Mouse (Mus musculus) WW6 (cell line): ENCODE results near the gene Hspb6.
A peak's percentile ranks its signal among the peaks of the same experiment; 100 is the strongest.

Source experiments
- DNase-seq: peaks from one replicate; pipeline ENCODE4 v3.0.0-alpha.2; 2013; ENCODE audit warnings: low read depth, low spot score

The Hspb6 gene

DNA sequence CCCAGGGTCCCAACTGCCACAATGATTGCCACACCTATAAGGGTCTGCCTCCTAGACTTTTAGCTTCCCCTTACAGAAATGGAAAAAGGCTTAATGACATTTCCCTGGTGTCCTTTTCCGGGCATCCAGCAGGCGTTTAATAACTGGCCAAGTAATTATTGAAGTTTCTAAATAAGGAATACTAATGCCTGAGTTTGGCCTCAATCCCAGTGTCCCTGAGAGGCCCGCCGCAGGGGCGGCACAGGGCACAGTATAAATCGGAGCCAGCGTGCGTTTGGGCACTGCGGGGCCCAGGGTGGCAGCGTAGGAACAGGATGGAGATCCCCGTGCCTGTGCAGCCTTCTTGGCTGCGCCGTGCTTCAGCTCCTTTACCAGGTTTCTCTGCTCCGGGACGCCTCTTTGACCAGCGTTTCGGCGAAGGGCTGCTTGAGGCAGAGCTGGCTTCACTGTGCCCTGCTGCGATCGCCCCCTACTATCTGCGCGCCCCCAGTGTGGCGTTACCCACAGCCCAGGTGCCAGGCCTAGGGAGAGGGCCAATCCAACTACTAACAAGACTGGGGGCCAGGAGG is 1.1 kb downstream of the Hspb6 start:
- no peak for DNase-seq

DNA sequence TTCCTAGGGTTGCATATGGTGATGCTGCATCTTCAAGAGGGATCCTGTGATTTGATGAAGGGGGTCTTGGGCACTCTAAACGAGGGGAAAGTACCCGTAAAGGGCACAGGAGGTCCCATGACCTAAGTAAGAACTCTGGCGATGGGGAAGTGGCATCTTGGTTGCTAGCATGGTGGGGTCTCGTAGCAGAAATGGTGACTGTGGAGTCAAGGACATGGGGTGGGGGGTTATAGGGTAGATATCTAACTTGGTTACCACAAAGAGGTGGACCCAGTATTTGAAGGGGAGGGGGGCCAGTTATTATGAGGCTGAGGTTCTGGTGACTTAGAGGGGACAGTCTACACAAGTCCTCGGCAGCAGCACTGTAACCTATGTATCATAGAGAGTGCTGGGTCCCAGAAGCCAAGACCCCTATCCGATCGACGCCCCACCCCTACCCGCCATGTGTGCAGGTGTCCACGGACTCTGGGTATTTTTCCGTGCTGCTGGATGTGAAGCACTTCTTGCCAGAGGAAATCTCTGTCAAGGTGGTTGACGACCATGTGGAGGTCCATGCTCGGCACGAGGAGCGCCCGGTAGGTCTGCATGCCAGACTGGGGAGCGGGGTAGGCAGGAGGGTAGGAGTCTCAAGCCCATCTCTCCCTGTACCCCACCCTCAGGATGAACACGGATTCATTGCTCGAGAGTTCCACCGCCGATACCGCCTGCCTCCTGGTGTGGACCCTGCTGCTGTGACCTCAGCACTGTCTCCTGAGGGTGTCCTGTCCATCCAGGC is 2.0 kb downstream of the Hspb6 start:
- DNase-seq = no peak

DNA sequence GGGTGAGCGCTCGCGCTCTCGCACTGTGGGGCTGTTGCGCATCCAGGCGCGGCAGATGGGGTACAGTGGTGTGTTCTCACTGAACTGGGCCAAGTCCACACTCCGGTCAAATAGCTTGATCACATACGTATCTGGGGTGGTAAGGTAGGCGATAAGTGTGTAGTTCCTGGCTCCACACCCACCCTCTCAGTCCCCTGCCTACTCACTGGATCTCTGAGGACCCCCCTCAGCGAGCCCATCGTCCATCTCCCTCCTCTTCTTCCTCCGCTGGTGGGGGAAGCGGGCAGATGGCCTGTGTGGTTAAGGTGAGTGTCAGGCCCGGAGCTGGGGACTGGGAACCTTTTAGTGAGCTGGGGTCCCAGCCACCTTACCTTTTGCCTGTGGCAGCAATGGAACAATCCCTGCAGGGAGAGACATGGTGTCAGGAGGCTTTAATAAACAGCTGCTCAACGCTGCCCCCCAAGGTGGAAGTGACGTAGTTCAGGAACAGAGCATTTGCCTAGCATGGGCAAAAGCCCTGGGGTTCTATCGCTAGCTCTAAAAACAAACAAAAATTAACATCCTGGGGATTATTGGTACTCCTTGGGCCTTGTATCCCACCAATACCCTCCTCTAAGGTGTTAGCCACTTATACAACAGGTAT is 5.0 kb downstream of the Hspb6 start:
- no peak for DNase-seq

DNA sequence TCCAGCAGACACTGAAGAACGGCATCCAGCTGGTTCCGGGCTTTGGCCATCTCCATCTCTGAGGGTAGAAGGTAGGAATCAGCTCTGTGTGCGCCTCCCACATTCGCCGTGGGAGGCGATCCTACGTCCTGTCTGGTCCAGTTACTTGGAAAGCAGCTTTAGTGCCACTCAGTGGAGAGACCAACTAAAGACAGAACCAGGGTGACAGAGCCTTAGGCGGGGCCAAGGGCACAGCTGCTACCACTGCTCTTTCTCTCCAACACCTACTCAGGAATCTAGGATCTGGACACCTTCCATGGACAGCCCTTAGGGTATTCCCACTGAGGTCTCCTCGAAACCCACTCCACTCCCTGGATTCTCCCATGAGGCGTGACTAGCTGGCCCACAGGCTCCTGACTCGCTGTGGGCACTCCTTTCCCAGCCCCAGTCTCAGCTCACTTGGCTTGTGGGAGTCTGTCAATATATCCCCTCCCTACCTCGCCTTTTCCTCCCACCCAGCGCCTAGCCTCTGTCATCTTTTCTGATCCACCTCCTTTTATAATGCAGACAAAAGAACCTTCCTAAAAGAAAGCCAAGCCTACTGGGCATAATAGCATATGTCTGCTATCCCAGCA is 6.0 kb downstream of the Hspb6 start:
- DNase-seq = no peak

DNA sequence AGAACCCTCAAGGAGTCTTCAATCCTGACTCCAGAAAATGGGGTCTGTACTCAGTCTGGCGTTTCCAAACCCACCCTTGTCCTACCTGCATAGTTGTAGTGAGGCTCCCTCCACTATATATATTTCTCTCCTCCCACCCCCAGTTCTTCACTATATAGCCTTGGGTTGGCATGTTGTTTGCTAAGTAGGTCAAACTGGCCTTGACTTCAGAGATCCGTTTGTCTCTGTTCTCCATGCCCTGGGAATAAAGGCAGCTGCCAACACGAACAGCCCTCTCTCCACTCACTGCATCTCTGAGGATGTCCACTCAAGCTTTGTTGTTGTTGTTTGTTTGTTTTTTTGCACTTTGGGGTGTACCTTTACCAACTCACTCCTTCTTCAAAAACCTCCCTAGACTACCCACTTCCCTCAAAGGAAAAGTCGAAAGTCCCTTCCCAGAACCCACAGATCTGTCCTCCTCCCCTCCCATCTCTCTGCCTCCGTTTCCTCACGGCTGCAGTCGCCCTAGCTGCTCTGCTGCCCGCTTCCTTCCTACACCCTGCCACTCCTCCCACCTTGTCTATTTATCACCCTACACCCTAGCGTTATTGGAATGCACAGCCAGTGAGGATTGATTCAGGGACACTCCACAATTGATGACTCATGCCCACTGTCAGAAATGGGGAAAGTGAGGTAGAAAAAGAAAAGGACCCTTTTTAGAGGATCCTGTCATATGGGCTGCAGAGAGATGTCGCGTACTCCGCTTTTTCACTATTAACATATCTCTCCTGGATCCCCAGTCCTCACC is 6.9 kb downstream of the Hspb6 start:
- no peak for DNase-seq

DNA sequence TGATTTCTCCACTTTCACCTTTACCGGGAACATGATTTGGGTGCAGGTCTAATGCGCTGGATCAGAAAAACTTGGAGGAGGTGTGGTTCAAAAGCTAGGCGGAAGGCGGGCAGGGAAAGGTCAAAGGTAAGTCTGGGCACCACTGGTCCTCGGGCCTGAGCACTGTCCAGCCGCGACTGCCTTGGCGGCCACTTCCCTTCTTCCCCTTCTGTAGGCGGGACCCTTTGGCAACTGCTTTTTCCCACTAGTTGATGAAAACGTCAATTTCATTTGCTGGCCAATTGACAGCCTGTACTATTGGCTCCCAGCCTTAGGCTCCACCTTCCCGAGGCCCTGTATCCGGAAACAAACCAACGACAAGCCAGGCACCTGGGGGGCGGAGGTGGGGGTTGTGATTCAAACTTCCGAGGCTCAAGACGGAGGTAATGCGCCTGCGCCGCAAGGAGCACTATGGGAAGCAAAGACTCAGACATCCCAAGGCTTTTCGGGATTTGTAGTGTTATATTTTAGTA is 7.5 kb downstream of the Hspb6 start, which contains the start of gene Lin37:
TSS of gene Lin37 (minus strand) at position 396 of the 512 bp plus-strand sequence.
- peak; percentile 93 for DNase-seq

DNA sequence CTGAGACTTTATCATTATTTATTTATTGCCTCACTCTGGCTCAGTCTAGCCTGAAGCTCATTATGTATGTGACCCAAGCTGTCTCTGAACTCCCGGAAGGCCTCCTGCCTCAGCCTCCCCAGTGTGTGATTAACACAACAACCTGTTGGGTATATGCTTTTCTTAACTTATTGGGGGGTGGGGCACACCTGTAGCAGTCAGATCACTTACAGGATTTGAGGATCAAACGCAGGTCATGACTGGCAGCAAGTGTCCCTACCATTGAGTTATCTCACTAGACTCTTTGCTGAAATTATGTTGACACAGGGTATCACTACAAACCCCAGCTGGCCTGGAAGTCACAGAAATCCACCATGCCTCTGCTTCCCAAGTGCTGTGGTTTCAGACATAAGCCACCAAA is 8.3 kb downstream of the Hspb6 start:
- no peak for DNase-seq

DNA sequence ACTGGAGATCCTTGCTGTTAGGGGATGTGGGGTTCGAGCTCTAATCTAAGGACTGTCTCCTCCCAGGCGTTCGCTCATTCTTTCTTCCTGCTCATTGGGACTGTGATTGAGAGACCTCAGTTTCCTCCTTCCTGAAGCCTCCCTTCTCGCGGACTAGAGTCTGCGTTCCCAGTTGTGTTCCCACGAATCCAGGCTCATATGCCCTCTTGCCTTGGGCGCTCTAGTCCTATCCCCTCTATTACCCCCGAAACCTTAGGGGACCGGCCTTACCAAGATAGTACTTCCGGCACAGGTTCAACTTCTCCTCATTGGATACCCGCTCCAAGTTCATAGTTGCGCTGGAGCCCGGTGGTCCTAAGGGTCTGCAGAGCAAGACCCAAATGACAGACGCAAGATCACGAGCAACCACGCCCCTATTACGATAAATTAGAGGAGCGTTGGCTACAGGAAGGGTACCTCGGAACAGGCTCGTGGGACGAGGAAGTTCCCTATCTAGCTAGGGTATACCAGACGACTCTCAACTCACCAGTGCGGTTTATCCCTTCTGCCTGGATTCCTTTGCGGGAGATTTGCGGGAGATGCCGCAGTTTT is 10.6 kb downstream of the Hspb6 start:
- DNase-seq = no peak

DNA sequence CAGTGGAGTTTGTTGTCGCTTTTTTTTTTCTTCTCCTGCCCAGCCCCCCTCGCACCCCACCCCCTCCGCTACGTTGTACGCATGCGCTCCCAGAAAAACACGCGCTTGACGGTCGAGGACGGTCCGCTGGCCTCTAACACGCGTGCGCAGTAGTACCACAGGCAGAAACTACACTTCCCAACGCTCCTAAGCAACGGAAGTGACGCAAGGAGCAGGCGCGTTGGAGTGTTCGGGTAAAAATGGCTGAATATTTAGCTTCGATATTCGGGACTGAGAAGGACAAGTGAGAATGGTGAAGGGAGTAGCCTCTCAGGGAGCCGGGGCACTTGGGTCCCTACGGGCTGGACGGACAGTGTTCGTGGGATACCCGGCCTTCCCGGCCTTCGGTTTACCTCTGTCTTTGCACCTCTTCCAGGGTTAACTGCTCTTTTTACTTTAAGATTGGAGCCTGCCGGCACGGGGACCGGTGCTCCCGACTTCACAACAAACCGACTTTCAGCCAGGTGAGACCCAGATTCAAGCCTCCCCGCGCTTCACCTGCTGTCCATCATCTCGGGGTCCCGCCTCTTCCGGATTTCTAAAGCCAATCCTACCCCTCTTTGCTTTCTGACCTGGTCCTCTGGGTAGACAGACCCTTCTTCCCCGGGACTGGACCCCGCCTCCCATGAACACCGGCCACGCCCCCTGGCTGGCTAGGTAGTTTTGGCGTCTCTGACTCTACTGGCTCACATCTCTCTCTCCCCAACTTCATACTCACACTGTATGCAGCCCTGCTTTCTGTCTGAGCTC is 11.3 kb downstream of the Hspb6 start, which contains the start of the genes U2af1l4, Gm49396 and Psenen:
TSS of gene U2af1l4 (plus strand) at position 185 of the 789 bp plus-strand sequence.
TSS of gene Gm49396 (plus strand) at position 228 of the 789 bp plus-strand sequence.
TSS of gene Psenen (minus strand) at position 511 of the 789 bp plus-strand sequence.
- peak; percentile 87 for DNase-seq

DNA sequence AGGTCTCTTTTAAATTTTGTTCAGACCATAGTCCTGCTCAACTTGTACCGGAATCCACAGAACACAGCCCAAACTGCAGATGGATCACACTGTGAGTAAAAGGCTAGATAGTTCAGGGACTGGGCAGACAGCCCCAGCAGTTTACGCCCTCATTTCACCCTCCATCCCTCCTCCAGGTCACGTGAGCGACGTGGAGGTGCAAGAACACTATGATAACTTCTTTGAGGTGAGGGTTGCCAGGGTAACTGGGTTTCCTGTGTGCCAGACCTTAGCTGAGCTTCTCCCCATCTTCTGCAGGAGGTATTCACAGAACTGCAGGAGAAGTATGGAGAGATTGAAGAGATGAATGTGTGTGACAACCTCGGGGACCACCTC is 11.9 kb downstream of the Hspb6 start:
- no peak for DNase-seq

DNA sequence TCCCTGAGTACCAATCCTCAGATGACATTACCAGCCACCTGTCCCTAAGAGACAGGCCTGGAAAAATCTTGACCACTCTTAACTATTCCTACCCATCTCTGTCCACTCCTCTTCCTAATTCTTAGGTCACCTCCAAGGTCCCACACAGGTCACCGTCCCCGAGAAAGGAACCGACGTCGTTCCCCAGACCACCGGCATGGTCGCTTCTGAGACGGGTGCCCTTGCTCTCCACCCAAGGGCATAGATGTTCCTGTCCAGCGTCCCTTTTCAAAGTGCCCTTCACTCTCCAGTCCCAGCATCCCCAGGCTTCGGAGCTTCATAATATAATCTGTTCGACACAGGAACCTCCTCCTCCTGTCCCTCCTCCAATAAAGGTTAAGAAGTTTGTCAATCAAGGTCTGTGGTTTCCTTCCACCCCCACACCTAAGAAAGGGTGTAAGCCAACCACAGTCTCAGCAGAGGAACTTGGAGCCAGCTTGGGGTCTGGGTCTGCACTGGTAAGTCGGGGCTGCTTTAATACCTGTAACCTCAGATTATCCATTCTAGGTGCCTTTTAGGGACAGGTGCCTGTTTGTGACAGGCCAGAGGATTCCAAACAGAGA is 13.1 kb downstream of the Hspb6 start, which contains the start of gene Igflr1:
TSS of gene Igflr1 (plus strand) at position 458 of the 602 bp plus-strand sequence.
- DNase-seq = no peak

DNA sequence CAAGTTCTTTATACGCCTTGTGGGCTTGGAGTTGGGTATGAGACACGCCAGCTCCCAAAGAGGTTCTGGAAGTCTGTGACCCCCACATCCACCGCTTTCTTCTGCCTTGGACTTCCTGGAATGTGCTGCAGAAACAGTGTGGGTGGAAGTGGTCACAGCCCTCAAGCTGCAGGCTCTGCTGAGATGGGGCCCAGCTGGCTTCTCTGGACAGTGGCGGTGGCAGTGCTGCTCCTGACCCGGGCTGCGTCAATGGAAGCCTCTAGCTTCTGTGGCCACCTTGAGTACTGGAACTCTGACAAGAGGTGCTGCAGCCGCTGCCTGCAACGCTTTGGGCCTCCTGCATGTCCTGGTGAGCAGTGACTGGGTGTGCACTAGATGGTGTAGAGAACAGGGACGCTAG is 14.1 kb downstream of the Hspb6 start:
- DNase-seq = no peak

DNA sequence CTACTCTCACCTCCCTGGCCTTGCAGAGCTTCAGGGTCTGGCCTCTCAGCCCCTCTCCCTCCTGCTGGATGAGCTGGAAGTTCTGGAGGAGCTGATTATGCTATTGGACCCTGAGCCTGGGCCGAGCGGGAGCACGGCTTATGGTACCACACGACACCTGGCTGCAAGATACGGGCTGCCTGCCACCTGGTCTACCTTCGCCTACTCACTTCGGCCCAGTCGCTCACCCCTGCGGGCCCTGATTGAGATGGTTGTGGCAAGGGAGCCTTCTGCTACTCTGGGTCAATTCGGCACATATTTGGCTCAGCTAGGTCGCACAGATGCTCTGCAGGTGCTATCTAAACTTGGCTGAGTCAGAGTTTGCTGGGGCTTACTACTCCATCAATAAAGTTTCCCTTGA is 15.6 kb downstream of the Hspb6 start:
- DNase-seq = no peak

DNA sequence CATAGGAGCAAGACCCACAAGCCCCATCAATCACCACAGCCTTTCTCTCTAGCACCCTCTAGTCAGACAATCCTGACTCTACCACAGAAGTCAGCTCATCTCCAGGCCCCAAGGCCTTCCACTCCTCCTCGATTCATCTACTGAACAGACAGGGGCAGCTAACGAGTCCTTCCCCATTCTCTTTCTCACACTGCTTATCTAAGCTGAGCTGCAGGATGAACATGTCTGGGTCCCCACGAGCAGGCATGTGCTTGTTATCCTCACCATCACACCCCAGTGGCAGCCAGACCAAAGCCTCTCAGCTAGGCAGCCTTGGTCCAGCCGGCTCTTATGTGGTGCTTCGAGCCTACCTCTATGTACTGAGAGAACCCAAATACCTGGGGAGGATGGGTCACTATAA is 20.4 kb downstream of the Hspb6 start:
- DNase-seq = no peak

DNA sequence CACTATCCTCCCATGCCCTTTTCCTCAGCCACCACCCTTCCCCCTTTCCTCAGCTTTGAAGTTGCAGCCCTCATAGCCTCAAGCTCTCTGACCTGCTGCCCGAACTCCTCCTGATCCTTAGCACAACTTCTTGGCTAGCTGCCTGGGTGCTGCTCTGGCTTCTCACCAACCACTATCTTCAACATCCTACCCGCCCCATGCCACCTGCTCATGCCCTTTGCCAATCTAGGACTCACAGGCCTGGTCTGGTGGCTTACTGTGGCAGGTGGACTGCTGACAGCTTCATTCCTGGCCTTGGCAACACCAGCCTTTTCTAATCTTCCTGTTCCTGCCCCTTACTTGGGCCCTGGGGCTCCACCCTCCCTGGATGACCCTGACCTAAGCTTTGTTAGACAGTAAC is 21.0 kb downstream of the Hspb6 start:
- DNase-seq = no peak

DNA sequence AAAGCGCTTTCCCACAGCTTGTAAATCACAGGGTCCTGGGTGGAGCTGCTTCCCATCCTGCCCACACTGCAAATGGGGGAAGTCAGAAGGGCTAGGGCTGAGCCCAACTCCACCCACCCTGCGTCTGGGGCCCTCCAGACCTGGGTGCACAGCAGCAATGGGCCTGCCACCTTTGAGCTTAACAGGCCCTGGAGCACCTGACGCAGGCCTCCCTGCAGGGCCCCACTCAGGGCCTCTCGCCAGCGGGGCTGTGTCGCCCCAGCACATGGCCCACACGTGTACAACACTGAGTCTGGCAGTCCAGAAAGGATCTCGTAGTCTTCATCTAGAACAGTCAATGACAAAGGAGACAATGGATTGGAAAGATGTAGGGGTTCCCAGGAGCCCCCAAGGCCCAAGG is 28.0 kb downstream of the Hspb6 start:
- no peak for DNase-seq

DNA sequence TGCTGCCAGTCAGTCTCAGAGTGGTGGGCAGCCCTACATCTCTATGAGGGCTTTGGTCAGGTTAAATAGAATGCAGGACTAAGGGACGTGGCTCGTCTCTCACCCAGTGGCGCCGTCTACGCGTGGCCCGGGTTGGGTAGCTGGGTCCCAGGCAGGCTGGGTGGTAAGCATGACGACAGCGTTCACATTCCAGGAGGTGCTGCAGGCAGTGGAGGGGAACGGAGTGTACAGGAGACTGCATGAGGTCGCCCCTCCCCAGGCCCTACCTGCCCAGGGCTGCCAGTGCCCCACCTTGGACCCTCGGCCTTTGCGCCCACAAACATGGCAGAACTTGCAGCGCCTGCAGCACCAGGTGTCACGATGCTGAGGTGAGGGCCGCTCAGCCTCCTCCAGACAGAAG is 29.6 kb downstream of the Hspb6 start:
- DNase-seq = no peak

DNA sequence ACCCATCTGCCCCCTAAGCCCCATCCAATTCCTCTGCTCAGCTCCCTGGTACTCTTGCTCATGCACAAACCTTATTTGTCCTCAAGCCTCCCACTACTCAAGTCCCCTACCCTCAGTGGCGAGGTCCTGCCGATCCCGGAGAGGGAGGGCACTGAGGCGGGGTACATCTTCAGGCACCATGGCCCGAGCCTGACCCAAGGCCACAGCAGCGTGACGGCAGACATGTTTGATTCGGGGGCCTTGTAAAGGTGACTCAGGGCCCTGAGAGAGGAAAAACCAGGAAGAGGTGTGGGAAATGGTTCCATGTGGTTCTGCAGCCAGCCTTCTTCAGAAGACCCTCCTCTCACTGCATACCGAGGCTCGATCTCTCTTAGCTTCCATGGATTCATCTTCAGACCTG is 32.4 kb downstream of the Hspb6 start:
- DNase-seq = no peak

DNA sequence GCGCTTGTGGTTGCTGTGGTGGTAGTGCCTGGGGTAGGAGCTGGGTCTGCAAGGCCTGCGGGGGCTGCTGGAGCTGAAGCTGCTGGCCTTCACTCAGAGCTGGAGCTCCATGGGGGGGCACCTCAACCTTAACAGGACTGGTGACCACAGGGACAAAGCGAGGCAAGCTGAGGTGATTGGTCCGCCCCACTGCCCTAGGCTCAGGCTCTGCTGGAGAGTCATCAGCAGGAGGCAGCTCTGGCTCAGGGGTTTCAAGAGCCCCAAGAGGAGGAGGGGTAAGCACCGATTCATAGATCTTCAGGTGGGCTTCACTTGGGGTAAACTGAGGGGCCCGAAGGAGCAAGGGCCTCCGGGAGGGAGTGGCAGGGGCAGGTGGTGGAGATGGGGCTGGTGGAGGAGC is 33.2 kb downstream of the Hspb6 start:
- DNase-seq = no peak
